In genomic region chr6:91225346-91225745, GRCm38 (mm10) we compare ENCODE assay signal across 11 mouse cellular contexts. TPM values are rescaled to one million over a fixed set of nuclear protein-coding genes. Genes with fewer than 3 reads are reported as not detected.
"Had no signal": no experiment of that assay in that cellular context is flagged by ENCODE, and none has a peak within 500 bp of the region (broad histone marks: within the 10 kb centered on the region; RNA-seq: fewer than 3 reads in every experiment).

No protein-coding gene starts in this region.

- DNase-seq: midbrain, embryonic 14.5 days; retina, postnatal 1 day; right cerebral cortex, adult 18-20 months; right cerebral cortex, postnatal 25 days; right cerebral cortex, postnatal 4 days; spleen, adult 18-20 months; thymus, adult 18-20 months; thymus, postnatal 14 days; thymus, postnatal 36 days had no signal

RNA-seq across cellular contexts. Expression of gene Fbln2, which starts 13.1 kb away (rescaled TPM):
- total RNA-seq: megakaryocyte, adult 5-6 weeks; megakaryocyte-erythroid progenitor cell, adult 5-6 weeks had no signal
